Mouse (Mus musculus) kidney, embryonic 14.5 days (tissue): Measurements from ENCODE around the gene Kcnh1. TPM values are rescaled to one million over a fixed set of nuclear protein-coding genes. Genes with fewer than 3 reads are reported as not detected.

Experiments used
- ATAC-seq: fragments of 200-750 bp; cut with Nextera tagmentation; 2 replicates; pipeline ENCODE4 v1.8.0; 2017; ENCODE audit warnings: moderate number of reproducible peaks, mild to moderate bottlenecking, moderate TSS enrichment, moderate library complexity; ENCODE audit not compliant: low FRiP score, low TSS enrichment
- H3K27ac ChIP-seq: fragments of 300-500 bp; sonication (generic); 2 replicates; pipeline ENCODE4 v1.5.1; 2014; ENCODE audit warnings: low read depth, mild to moderate bottlenecking, low read length, moderate library complexity, mixed read lengths
- H3K27me3 ChIP-seq: fragments of 300-500 bp; sonication (generic); 2 replicates; pipeline ENCODE4 v1.6.1; 2014; ENCODE audit warnings: mild to moderate bottlenecking, low read length; ENCODE audit not compliant: control insufficient read depth, insufficient read depth
- H3K36me3 ChIP-seq: fragments of 300-500 bp; sonication (generic); 2 replicates; pipeline ENCODE4 v1.6.1; 2014; ENCODE audit warnings: low read length, mixed read lengths; ENCODE audit not compliant: control insufficient read depth, insufficient read depth
- H3K4me1 ChIP-seq: fragments of 300-500 bp; sonication (generic); 2 replicates; pipeline ENCODE4 v1.6.1; 2014; ENCODE audit warnings: low read length, mixed read lengths; ENCODE audit not compliant: control insufficient read depth, insufficient read depth
- H3K4me2 ChIP-seq: fragments of 300-500 bp; sonication (generic); replicated peaks from 2 replicates; pipeline ENCODE4 v1.6.1; 2014; ENCODE audit warnings: low read depth, mild to moderate bottlenecking, low read length
- H3K4me3 ChIP-seq: fragments of 300-500 bp; sonication (generic); 2 replicates; pipeline ENCODE4 v1.5.1; 2014; ENCODE audit warnings: mild to moderate bottlenecking, low read length
- H3K9ac ChIP-seq: fragments of 300-500 bp; sonication (generic); 2 replicates; pipeline ENCODE4 v1.6.1; 2014; ENCODE audit warnings: low read depth, mild to moderate bottlenecking, low read length, moderate library complexity
- H3K9me3 ChIP-seq: fragments of 300-500 bp; sonication (generic); 2 replicates; pipeline ENCODE4 v1.6.1; 2016; ENCODE audit warnings: low read length; ENCODE audit not compliant: control insufficient read depth
- WGBS: fragments of 180-500 bp; shearing (Covaris S2); extraction: QIAGEN DNeasy Blood & Tissue Kit; methylation state at CpG from one replicate; pipeline ENCODE4 v1.1.7; 2014; 5-methylcytosine and 5-hydroxymethylcytosine counted together
- polyA plus RNA-seq: library from polyadenylated mRNA; unstranded; fragments of >200 nt; fragmentation: Nextera tagmentation; extraction: Ambion mirVana; gene quantifications from 2 replicates; pipeline ENCODE4 v1.2.1, GENCODE M21; 2014

Kcnh1 gene
- polyA plus RNA-seq, 1 experiment from 2014 or later = 0.70 TPM

DNA sequence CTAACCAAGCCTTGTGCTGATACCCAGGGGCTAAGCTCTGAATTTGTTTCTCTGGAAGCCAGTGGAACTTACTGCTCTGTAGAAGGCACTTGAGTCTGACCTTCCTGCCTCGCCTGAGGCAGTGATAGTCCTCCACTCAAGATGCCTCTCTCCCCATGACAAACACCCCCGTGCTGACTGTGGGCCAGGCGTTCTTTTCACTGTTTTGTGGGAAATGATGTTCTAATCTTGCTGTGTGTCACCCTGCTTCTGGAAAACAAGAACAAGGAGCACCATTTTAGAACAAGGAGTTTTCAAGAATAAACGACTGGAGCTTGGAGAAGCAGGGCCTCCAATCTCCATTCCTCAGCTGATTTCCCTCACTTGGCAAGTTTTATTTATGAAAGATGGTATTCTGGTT lies 273.2 kb downstream of the Kcnh1 start:
- WGBS = 83% methylated on average over 4 of the region's 4 CpGs
- Histone ChIP-seq H3K4me2 (no peak overlapping the region), H3K27me3 (no peaks in the 10 kb centered on the region), H3K36me3 (no peaks in the 10 kb centered on the region), H3K27ac (no peak overlapping the region), H3K4me1 (no peaks in the 10 kb centered on the region), H3K9me3 (no peaks in the 10 kb centered on the region), H3K4me3 (no peak overlapping the region), H3K9ac (no peak overlapping the region)
- ATAC-seq = no peak

DNA sequence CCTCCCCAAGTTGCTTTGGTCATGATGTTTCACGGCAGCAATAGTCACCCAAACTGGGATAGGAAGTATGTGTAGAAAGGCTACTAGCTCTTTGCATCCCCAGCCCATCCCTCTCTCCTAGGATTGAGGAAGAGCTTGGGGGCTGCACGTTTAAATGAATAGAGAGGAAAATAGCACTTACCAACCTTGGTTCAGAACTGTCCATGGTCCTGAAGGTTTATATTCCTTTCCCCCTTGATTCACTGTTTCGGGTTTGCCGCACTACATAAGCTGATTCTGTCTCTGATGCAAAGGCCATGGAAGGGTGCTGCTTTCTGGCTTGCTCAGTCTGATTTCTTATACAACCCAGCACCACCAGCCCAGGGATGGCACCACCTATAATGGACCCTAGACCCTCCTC lies 281.8 kb downstream of the Kcnh1 start:
- Histone ChIP-seq H3K36me3 (no peaks in the 10 kb centered on the region), H3K27me3 (no peaks in the 10 kb centered on the region), H3K4me2 (no peak overlapping the region), H3K9ac (no peak overlapping the region), H3K4me1 (0 out of 2 replicates have a peak, but pooled peaks cover 2% of the 10 kb centered on the region), H3K9me3 (no peaks in the 10 kb centered on the region), H3K27ac (no peak overlapping the region), H3K4me3 (no peak overlapping the region)
- ATAC-seq = no peak
- 46% methylated on average over 4 of the region's 4 CpGs for WGBS

DNA sequence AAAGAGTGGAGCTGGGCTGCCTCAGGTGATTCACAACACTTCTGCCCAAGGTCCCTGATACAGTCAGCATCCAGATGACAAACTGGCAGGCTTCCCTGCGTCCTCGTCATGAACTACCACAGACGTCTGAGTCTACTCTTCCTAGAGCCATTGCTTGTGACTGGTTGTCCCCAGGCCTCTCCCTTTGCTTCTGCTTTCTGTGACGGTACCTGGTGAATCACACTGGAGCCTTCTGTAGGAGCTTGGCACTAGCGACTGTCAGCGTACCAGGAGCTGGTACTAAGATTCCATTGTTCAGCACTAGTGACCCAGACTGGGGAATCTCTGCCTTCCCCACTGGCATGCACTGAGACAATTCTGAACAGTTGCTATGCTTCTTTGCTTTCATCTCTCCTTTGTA lies 282.6 kb downstream of the Kcnh1 start:
- Histone ChIP-seq H3K4me1 (0 out of 2 replicates have a peak, but pooled peaks cover 4% of the 10 kb centered on the region), H3K9ac (no peak overlapping the region), H3K4me3 (no peak overlapping the region), H3K36me3 (no peaks in the 10 kb centered on the region), H3K27ac (no peak overlapping the region), H3K4me2 (no peak overlapping the region), H3K9me3 (no peaks in the 10 kb centered on the region), H3K27me3 (no peaks in the 10 kb centered on the region)
- 97% methylated on average over 6 of the region's 6 CpGs for WGBS
- no peak for ATAC-seq

DNA sequence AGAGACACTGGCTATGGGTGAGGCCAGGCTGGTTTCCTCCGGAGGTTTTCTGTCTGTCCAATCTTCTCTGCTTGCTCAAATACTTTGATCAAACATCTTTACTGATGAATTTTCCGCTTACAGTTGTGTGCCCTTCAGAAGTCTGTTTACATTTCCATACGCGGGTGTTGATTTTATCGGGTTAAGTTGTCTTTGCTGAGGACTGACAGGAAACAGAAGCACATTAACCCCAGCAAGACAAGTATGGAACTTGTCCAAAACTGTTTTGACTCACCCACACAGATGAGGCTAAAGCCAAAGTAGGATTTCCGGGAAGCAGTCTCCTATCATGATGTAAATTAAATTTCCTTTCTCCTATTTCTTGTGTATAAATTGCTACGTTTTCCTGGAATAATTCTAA lies 286.1 kb downstream of the Kcnh1 start:
- H3K36me3 ChIP-seq = no peaks in the 10 kb centered on the region
- no peak for ATAC-seq
- no peak overlapping the region for H3K4me2 ChIP-seq
- H3K4me1 ChIP-seq = 0 out of 2 replicates have a peak, but pooled peaks cover 4% of the 10 kb centered on the region
- H3K27ac ChIP-seq = no peak overlapping the region
- no peak overlapping the region for H3K4me3 ChIP-seq
- H3K9me3 ChIP-seq = no peaks in the 10 kb centered on the region
- H3K27me3 ChIP-seq = no peaks in the 10 kb centered on the region
- 56% methylated on average over 7 of the region's 7 CpGs for WGBS
- no peak overlapping the region for H3K9ac ChIP-seq

DNA sequence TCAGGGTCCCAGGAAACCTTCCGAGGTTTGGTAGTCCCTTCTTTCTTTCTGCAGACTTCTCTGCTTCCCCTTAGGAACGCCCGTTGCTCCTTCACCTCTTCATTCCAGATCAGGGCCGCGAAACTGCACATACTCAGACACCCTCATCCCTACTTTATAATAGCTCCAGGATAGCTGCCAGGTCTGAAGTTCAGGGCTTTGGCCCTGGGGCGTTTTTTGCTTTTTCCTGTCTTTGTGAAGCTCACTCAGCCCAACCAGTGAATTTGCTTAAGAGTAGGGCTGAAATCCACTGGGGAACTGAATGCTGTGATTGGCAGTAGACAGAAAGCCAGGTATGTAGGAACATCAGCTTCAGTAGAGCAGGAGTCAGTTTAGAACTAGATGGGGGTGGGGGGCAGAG lies 287.0 kb downstream of the Kcnh1 start:
- no peak for ATAC-seq
- 73% methylated on average over 6 of the region's 6 CpGs for WGBS
- H3K27ac ChIP-seq = no peak overlapping the region

DNA sequence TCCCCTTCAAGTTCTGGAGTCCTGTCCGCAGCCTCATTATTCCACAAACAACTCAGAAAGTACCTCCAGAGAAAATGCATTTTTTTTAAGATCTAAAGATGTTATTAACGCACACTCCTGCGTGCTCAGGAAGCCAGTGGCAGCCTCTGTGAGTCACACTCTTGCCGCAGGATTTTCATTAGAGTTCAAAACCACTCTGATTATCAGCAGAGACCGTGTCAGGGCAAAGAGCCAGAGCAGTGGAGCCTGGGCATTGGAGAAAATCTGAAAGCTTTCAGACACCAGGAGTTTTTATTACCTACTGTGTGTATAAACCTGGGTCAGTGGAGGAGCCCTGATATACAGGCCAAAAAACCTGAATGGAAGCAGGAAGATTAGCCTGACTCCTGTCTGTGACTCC lies 287.6 kb downstream of the Kcnh1 start:
- H3K27ac ChIP-seq = no peak overlapping the region
- 75% methylated on average over 5 of the region's 5 CpGs for WGBS
- H3K36me3 ChIP-seq = no peaks in the 10 kb centered on the region
- ATAC-seq = no peak
- H3K4me3 ChIP-seq = no peak overlapping the region
- no peaks in the 10 kb centered on the region for H3K27me3 ChIP-seq
- no peak overlapping the region for H3K9ac ChIP-seq
- H3K4me1 ChIP-seq = 0 out of 2 replicates have a peak, but pooled peaks cover 4% of the 10 kb centered on the region
- no peaks in the 10 kb centered on the region for H3K9me3 ChIP-seq
- no peak overlapping the region for H3K4me2 ChIP-seq

More for the DNA sequence above, 287.0 kb downstream of the Kcnh1 start:
- Histone ChIP-seq H3K27me3 (no peaks in the 10 kb centered on the region), H3K36me3 (no peaks in the 10 kb centered on the region), H3K9ac (no peak overlapping the region), H3K9me3 (no peaks in the 10 kb centered on the region), H3K4me3 (no peak overlapping the region), H3K4me1 (0 out of 2 replicates have a peak, but pooled peaks cover 4% of the 10 kb centered on the region), H3K4me2 (no peak overlapping the region)

DNA sequence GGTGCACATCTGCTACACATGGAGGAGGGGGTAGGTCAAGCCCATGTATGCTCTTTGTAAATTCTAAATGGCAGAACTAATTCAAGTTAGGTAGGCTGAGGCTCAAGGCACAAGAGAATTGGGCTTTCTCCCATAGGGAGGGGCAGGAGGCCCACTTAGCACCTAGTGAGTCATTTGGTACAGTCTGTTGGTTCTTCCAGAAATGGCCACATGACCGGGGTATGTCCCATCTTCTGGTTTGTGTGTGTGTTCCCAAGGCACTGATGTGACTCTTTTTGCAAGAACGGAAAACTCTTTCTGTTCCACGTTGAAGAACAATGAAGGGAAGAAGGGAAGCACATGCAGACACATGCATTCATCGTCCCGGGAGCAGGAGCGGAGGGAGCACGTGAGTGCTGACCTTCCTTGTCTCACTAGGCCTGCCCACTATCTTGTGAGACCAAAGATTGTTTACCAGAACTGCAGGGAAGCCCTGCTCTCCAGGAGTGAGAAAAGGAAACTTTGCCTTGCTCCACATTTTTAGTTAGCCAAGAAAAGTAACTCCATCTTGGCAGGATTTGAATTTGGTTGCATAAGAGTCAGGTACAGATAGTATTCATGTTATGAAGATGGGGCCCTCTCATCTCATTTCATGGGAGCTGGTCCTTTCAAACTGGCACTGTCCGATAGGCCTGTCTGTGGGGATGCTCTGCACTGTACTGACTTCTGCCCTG lies 289.7 kb downstream of the Kcnh1 start:
- Histone ChIP-seq H3K4me2 (no peak overlapping the region), H3K9me3 (no peaks in the 10 kb centered on the region), H3K4me1 (0 out of 2 replicates have a peak, but pooled peaks cover 4% of the 10 kb centered on the region), H3K27me3 (no peaks in the 10 kb centered on the region), H3K4me3 (no peak overlapping the region), H3K27ac (no peak overlapping the region), H3K36me3 (no peaks in the 10 kb centered on the region), H3K9ac (no peak overlapping the region)
- no peak for ATAC-seq
- 81% methylated on average over 8 of the region's 8 CpGs for WGBS

DNA sequence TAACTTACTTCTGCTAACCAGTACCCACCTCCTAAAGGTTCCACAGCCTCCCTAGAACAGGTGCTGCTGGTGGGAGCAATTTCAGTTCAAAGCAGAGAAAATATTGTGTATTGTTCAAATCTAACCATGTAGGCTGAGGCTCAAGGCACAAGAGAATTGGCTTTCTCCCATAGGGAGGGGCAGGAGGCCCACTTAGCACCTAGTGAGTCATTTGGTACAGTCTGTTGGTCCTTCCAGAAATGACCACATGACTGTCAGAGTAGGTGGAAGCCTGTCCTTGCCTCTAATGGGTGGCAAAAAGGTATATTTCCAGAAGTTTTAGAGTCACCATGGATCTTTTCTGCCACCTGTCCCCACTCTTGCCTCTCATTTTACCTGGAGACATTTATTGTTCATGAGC lies 290.9 kb downstream of the Kcnh1 start:
- H3K27ac ChIP-seq = no peak overlapping the region
- no peak for ATAC-seq
- no peak overlapping the region for H3K9ac ChIP-seq
- H3K4me2 ChIP-seq = no peak overlapping the region
- H3K4me3 ChIP-seq = no peak overlapping the region
- H3K9me3 ChIP-seq = no peaks in the 10 kb centered on the region
- H3K36me3 ChIP-seq = no peaks in the 10 kb centered on the region
- H3K27me3 ChIP-seq = no peaks in the 10 kb centered on the region
- 0 out of 2 replicates have a peak, but pooled peaks cover 4% of the 10 kb centered on the region for H3K4me1 ChIP-seq

DNA sequence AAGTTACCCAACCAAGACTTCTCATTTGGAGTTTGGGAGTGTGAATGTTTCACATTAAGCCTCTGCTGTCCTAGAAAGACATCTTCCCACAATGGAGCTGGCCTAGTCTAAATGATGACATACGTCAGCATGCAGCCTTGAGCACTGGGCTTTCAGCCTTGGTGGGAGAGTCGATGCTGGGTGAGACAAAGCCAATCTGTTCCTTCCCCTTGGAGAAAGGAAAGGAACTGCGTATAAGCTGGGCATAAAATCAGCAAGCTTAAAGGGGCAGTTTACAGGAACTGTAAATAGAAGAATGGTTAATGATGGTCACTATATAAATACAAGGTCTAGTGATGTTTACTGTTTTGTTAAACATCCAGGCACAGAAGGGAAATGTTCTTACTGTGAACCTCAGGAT lies 294.5 kb downstream of the Kcnh1 start:
- 87% methylated on average over 3 of the region's 3 CpGs for WGBS
- Histone ChIP-seq H3K4me3 (no peak overlapping the region), H3K4me1 (no peaks in the 10 kb centered on the region), H3K4me2 (no peak overlapping the region), H3K9me3 (no peaks in the 10 kb centered on the region), H3K27me3 (no peaks in the 10 kb centered on the region), H3K27ac (no peak overlapping the region), H3K9ac (no peak overlapping the region), H3K36me3 (no peaks in the 10 kb centered on the region)
- ATAC-seq = no peak
